Mouse (Mus musculus) activated CD4-positive, CD25-positive, alpha-beta regulatory T cell, adult 9 weeks (primary cell): Measurements from ENCODE around the gene Gm10073. TPM values are rescaled to one million over a fixed set of nuclear protein-coding genes. Genes with fewer than 3 reads are reported as not detected.

Source experiments
- polyA plus RNA-seq: library from polyadenylated mRNA; unstranded; fragments of 100-300 nt; shearing (Covaris generic); gene quantifications from one replicate; pipeline ENCODE4 v1.2.1, GENCODE M21; 2017

The Gm10073 gene
- 8.4 TPM for polyA plus RNA-seq

GRCm38 (mm10) chr8:106573168-106573567 lies at the start of gene Gm10073:
Gm10073 (minus strand) TSS chr8:106573461.

GRCm38 (mm10) chr8:106603131-106603819 lies 30.0 kb upstream of the Gm10073 start, which contains the start of gene Cdh1:
Cdh1 (plus strand) TSS chr8:106603351.

Other genes with a start within 250 kb of the Gm10073 start
- gene Smpd3, start 235.5 kb downstream of the Gm10073 start, polyA plus RNA-seq: not detected
- gene Zfp90, start 158.1 kb downstream of the Gm10073 start, polyA plus RNA-seq: 6.4 TPM
- gene 6030452D12Rik, start 72.9 kb downstream of the Gm10073 start, polyA plus RNA-seq: not detected
- not detected for gene Cdh3, start 62.6 kb downstream of the Gm10073 start, polyA plus RNA-seq
- gene Cdh1, start 29.9 kb upstream of the Gm10073 start, polyA plus RNA-seq: 0.16 TPM
- 10.3 TPM for gene Tango6, start 109.6 kb upstream of the Gm10073 start, polyA plus RNA-seq